Mouse (Mus musculus): ENCODE measurements at regions not wholly inside any gene's neighbourhood (a gene's known extent, or its start where the extent isn't known, plus 50 kb on each side); places are given as distances from the start of the nearest gene placed in this dataset.

- Histone ChIP-seq H3K4me3 (ENCODE audit: low read length) (no peak overlapping the region), H3K27me3 (replicated peaks; ENCODE audit: control insufficient read depth, insufficient read depth, low read length) (no peaks in the 10 kb centered on the region), H3K36me3 (ENCODE audit: control insufficient read depth, insufficient read depth, low read length) (no peaks in the 10 kb centered on the region), H3K27ac (ENCODE audit: low read length) (no peak overlapping the region), H3K9ac (ENCODE audit: low read depth, low read length) (no peak overlapping the region), H3K9me3 (ENCODE audit: control insufficient read depth, low read length) (no peaks in the 10 kb centered on the region), H3K4me1 (ENCODE audit: control insufficient read depth, insufficient read depth, low read length) (no peaks in the 10 kb centered on the region), H3K4me2 (ENCODE audit: low read depth, low read length) (no peak overlapping the region)
- WGBS, result 77% methylated on average over 7 of the region's 7 CpGs
- no peak for ATAC-seq
Observed at GRCm38 (mm10) chr9:24833766-24834165, 59.7 kb upstream of the Tbx20 start.

GRCm38 (mm10) chr9:24848210-24848609 is 74.1 kb upstream of the Tbx20 start:
- no peaks in the 10 kb centered on the region for H3K9me3 ChIP-seq (ENCODE audit: control insufficient read depth, low read length)
- H3K4me3 ChIP-seq (ENCODE audit: low read length), result no peak overlapping the region
- no peak overlapping the region for H3K4me2 ChIP-seq (ENCODE audit: low read depth, low read length)
- H3K27ac ChIP-seq (ENCODE audit: low read length), result no peak overlapping the region
- H3K36me3 ChIP-seq (ENCODE audit: control insufficient read depth, insufficient read depth, low read length), result no peaks in the 10 kb centered on the region
- no peak for ATAC-seq
- no peaks in the 10 kb centered on the region for H3K27me3 ChIP-seq (replicated peaks; ENCODE audit: control insufficient read depth, insufficient read depth, low read length)
- H3K4me1 ChIP-seq (ENCODE audit: control insufficient read depth, insufficient read depth, low read length), result no peaks in the 10 kb centered on the region
- H3K9ac ChIP-seq (ENCODE audit: low read depth, low read length), result no peak overlapping the region
- WGBS, result 57% methylated on average over 7 of the region's 7 CpGs

DNA sequence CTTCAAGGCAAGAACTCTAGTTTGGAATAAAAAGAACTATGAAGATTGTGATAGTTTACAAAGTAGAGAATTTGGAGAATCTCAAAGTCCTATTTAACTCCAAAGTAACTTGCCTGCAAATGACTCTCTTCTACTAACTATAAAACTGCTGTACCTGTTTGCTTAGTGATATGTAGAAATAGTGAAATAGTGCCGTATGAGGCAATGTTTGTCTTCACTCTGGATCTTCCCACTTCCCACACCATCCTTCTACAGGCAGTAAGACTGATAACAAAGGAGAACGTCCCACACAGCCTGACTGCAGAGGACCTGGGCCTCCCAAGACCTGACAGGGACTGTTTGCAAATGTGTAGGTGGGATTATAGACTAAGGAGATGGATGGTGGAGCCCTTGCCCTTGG is 85.4 kb upstream of the Tbx20 start:
- Histone ChIP-seq H3K4me1 (ENCODE audit: control insufficient read depth, insufficient read depth, low read length) (no peaks in the 10 kb centered on the region), H3K27ac (ENCODE audit: low read length) (no peak overlapping the region), H3K36me3 (ENCODE audit: control insufficient read depth, insufficient read depth, low read length) (no peaks in the 10 kb centered on the region), H3K27me3 (replicated peaks; ENCODE audit: control insufficient read depth, insufficient read depth, low read length) (no peaks in the 10 kb centered on the region), H3K9ac (ENCODE audit: low read depth, low read length) (no peak overlapping the region), H3K4me3 (ENCODE audit: low read length) (no peak overlapping the region), H3K9me3 (ENCODE audit: control insufficient read depth, low read length) (no peaks in the 10 kb centered on the region), H3K4me2 (ENCODE audit: low read depth, low read length) (no peak overlapping the region)
- no peak for ATAC-seq
- WGBS, result 49% methylated on average over 2 of the region's 2 CpGs

DNA sequence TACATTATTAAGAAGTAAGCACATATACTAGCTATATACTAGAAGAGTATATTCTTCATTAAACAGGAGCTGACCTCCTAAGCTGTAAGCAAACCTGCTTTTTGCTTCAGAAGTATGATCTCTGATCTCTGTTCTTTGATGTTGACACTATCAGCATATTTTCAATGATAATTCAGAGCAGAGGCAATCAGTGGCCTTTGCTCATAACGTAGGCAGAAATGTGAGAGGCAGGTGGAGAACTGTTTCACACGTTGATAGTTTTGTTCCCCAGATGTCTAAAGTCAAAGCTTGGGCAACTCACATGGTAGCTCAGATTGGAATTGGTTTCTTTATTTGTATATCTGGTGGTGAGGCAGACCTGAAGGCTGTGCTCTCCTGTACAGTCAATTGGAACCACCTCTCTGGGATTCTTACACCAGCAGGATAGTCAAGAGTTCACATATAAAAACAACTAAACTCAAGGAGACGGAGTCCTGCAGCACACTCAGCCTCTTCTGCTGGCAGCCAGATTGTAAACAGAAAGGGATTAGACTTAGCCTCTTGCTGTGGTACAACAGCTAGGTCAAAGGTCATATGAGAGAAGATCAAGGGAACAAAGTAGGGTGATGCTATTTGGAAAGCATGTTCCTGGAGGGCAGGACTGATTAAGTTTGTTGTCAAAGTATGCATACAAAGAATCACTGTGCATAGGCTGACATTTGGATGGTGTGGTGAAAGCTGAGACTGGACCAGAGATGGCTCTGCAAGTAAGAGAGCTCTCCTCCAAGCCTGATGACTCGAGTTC is 92.5 kb upstream of the Tbx20 start:
- no peak overlapping the region for H3K4me3 ChIP-seq (ENCODE audit: low read length)
- H3K9me3 ChIP-seq (ENCODE audit: control insufficient read depth, low read length), result no peaks in the 10 kb centered on the region
- no peaks in the 10 kb centered on the region for H3K36me3 ChIP-seq (ENCODE audit: control insufficient read depth, insufficient read depth, low read length)
- no peak overlapping the region for H3K27ac ChIP-seq (ENCODE audit: low read length)
- H3K4me2 ChIP-seq (ENCODE audit: low read depth, low read length), result no peak overlapping the region
- WGBS, result 47% methylated on average over 4 of the region's 4 CpGs
- no peak for ATAC-seq
- no peak overlapping the region for H3K9ac ChIP-seq (ENCODE audit: low read depth, low read length)
- no peaks in the 10 kb centered on the region for H3K27me3 ChIP-seq (replicated peaks; ENCODE audit: control insufficient read depth, insufficient read depth, low read length)
- H3K4me1 ChIP-seq (ENCODE audit: control insufficient read depth, insufficient read depth, low read length), result no peaks in the 10 kb centered on the region

DNA sequence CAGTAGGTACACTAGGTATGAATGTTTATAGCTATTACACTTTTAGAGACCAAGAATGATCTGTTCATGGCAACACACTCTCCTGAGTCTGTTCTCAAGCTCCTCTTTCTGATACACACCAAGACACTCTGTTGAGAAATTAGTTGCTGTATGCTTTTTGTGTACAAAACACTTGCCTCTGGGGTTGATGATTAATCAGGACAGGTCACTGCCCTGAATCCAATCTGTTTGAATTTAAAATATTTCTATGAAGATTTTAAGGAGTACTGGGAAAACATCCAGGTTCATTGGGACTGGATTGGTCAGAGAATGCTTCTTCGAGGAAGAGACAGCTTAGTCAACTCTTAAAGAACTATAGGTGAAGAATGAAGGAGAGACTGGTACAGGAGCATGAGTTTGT is 94.6 kb upstream of the Tbx20 start:
- H3K36me3 ChIP-seq (ENCODE audit: control insufficient read depth, insufficient read depth, low read length), result no peaks in the 10 kb centered on the region
- 81% methylated on average over 1 of the region's 1 CpGs for WGBS
- H3K9ac ChIP-seq (ENCODE audit: low read depth, low read length), result no peak overlapping the region
- no peaks in the 10 kb centered on the region for H3K9me3 ChIP-seq (ENCODE audit: control insufficient read depth, low read length)
- H3K4me3 ChIP-seq (ENCODE audit: low read length), result no peak overlapping the region
- H3K27me3 ChIP-seq (replicated peaks; ENCODE audit: control insufficient read depth, insufficient read depth, low read length), result no peaks in the 10 kb centered on the region
- H3K4me2 ChIP-seq (ENCODE audit: low read depth, low read length), result no peak overlapping the region
- H3K27ac ChIP-seq (ENCODE audit: low read length), result no peak overlapping the region
- no peak for ATAC-seq
- H3K4me1 ChIP-seq (ENCODE audit: control insufficient read depth, insufficient read depth, low read length), result no peaks in the 10 kb centered on the region

GRCm38 (mm10) chr9:24874434-24875143 is 100.5 kb upstream of the Tbx20 start:
- Histone ChIP-seq H3K4me3 (ENCODE audit: low read length) (no peak overlapping the region), H3K27me3 (replicated peaks; ENCODE audit: control insufficient read depth, insufficient read depth, low read length) (no peaks in the 10 kb centered on the region), H3K9me3 (ENCODE audit: control insufficient read depth, low read length) (no peaks in the 10 kb centered on the region), H3K36me3 (ENCODE audit: control insufficient read depth, insufficient read depth, low read length) (no peaks in the 10 kb centered on the region), H3K27ac (ENCODE audit: low read length) (no peak overlapping the region), H3K4me1 (ENCODE audit: control insufficient read depth, insufficient read depth, low read length) (no peaks in the 10 kb centered on the region), H3K4me2 (ENCODE audit: low read depth, low read length) (no peak overlapping the region), H3K9ac (ENCODE audit: low read depth, low read length) (no peak overlapping the region)
- WGBS, result 52% methylated on average over 13 of the region's 13 CpGs
- ATAC-seq, result no peak

DNA sequence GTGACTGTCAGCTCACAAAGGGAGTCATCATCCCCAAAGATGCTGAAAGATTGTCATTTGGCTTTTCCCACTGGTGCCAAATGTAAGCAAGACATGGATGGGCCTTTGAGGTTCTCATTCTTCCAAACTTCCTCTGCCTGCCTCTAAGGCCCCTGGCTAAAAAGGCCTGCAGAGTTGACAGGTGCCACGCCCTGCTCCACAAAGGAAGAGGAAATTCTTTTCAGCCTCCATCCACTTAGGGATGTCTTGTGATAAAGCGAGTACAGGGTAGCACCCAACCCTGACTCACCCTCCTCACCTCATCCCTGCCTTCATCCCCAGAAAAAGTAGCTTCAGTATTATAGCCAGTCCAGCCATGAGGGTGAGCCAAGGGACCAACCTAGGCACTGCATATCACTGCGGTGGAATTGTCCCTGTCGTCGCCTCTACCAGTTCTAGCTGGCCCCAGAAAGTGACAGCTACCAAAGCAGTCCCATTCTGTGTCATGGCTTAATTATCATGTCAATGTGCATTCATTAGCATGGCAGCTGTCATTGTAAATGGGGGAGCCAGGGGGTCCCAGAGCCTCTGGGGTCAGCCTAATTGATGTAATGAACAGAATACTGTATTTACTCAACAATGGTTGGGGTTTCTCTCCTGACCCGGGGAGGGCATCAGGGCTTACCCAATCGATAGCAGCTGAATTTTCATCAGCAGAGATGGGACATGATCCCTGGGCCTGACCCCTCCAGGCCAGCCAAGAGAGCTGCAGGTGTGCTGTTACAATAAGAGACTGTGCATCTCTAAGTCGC is 104.5 kb upstream of the Tbx20 start:
- H3K9ac ChIP-seq (ENCODE audit: low read depth, low read length), result no peak overlapping the region
- no peaks in the 10 kb centered on the region for H3K27me3 ChIP-seq (replicated peaks; ENCODE audit: control insufficient read depth, insufficient read depth, low read length)
- H3K9me3 ChIP-seq (ENCODE audit: control insufficient read depth, low read length), result no peaks in the 10 kb centered on the region
- WGBS, result 55% methylated on average over 8 of the region's 8 CpGs
- no peak overlapping the region for H3K4me3 ChIP-seq (ENCODE audit: low read length)
- no peak for ATAC-seq
- no peaks in the 10 kb centered on the region for H3K4me1 ChIP-seq (ENCODE audit: control insufficient read depth, insufficient read depth, low read length)
- H3K36me3 ChIP-seq (ENCODE audit: control insufficient read depth, insufficient read depth, low read length), result no peaks in the 10 kb centered on the region
- no peak overlapping the region for H3K4me2 ChIP-seq (ENCODE audit: low read depth, low read length)
- H3K27ac ChIP-seq (ENCODE audit: low read length), result no peak overlapping the region

DNA sequence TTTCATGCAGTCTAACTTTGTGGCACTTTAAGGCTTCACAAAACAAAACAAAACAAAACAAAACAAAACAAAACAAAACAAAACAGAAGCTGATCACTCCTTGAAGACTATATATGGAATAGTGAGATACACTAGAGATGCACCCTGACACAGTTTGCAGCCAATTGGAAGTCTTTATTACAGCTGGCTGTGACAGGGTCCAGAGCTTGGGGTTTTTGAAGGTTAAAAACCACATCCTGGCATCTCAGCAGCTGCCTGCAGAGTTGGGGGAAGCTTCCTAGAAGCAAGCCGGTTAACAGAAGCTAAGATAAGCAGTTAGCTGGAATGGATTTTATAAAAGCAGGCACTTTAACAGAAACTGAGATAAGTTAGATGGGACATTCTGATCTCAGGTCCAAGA is 105.6 kb upstream of the Tbx20 start:
- Histone ChIP-seq H3K27me3 (replicated peaks; ENCODE audit: control insufficient read depth, insufficient read depth, low read length) (no peaks in the 10 kb centered on the region), H3K36me3 (ENCODE audit: control insufficient read depth, insufficient read depth, low read length) (no peaks in the 10 kb centered on the region), H3K4me3 (ENCODE audit: low read length) (no peak overlapping the region), H3K4me1 (ENCODE audit: control insufficient read depth, insufficient read depth, low read length) (no peaks in the 10 kb centered on the region), H3K4me2 (ENCODE audit: low read depth, low read length) (no peak overlapping the region), H3K9me3 (ENCODE audit: control insufficient read depth, low read length) (no peaks in the 10 kb centered on the region), H3K27ac (ENCODE audit: low read length) (no peak overlapping the region), H3K9ac (ENCODE audit: low read depth, low read length) (no peak overlapping the region)
- WGBS, result 47% methylated on average over 1 of the region's 1 CpGs
- ATAC-seq, result no peak

- Histone ChIP-seq H3K27ac (ENCODE audit: low read length) (no peak overlapping the region), H3K9me3 (ENCODE audit: control insufficient read depth, low read length) (no peaks in the 10 kb centered on the region), H3K36me3 (ENCODE audit: control insufficient read depth, insufficient read depth, low read length) (no peaks in the 10 kb centered on the region), H3K4me1 (ENCODE audit: control insufficient read depth, insufficient read depth, low read length) (no peaks in the 10 kb centered on the region), H3K9ac (ENCODE audit: low read depth, low read length) (no peak overlapping the region), H3K27me3 (replicated peaks; ENCODE audit: control insufficient read depth, insufficient read depth, low read length) (no peaks in the 10 kb centered on the region), H3K4me2 (ENCODE audit: low read depth, low read length) (no peak overlapping the region), H3K4me3 (ENCODE audit: low read length) (no peak overlapping the region)
- WGBS, result 47% methylated on average over 3 of the region's 3 CpGs
- no peak for ATAC-seq
Observed at GRCm38 (mm10) chr9:24884011-24884410, 109.9 kb upstream of the Tbx20 start.

Data from intestine, embryonic 16.5 days (tissue).